Mouse (Mus musculus) frontal cortex, adult 2 months (tissue): ENCODE measurements at regions not wholly inside any gene's neighbourhood (a gene's known extent, or its start where the extent isn't known, plus 50 kb on each side); places are given as distances from the start of the nearest gene placed in this dataset.
A peak's percentile ranks its signal among the peaks of the same experiment; 100 is the strongest.

ENCODE experiments used
- DNase-seq, 2 experiments: peaks; one replicate each; pipeline ENCODE4 v3.0.0; 2022; ENCODE audit warnings: low spot score in 1 of 2; ENCODE audit errors: extremely low spot score in 1 of 2

DNA sequence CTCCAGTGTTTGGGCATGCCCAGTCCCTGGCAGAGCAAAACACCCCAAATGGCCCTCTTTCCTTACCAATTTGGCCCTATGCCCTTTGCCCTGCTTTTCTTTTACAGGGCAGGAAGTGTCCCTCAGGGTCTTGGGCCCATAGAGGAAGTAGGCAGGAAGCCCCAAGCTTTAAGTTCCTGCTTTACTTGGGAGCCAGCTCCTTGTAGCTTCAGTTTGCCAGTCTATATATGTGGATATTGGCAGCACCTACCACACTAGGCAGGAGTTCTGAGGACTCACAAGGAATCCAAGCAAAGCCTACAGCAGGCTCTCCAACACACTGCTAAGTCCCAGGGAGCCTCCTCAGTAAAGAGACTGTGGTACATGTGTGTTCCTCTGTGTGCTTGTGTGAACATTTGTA lies 84.2 kb downstream of the Cstad start:
- no peak for DNase-seq

- DNase-seq: no peak
Observed at GRCm38 (mm10) chr2:30677498-30677897, 82.7 kb downstream of the Cstad start.

GRCm38 (mm10) chr2:30676833-30677459 lies 82.1 kb downstream of the Cstad start:
- DNase-seq: peak; percentile 65 to 81

- peak in 1 of 2 experiments; percentile 51 for DNase-seq
Observed at GRCm38 (mm10) chr2:30676450-30676832, 81.6 kb downstream of the Cstad start.

DNA sequence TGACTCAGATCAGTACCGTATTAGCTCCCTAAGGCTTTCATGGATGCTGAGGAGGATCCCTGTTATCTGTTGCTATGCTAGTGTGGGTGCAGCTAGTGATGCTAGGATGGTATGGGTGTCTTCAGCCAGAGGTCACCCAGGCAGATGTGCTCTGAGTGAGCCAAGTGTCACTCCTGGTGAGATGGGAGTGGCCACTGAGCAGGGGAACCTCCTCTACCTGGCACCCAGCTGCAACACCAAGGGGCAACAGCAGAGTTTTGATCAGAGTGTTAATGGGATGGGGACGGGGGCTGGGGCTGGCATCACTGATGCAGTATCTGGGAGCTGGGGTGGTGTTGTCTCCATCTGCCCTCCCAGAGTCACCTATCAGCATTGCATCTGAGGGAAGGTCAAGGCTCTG lies 81.0 kb downstream of the Cstad start:
- no peak for DNase-seq

GRCm38 (mm10) chr2:30670836-30671586 lies 76.2 kb downstream of the Cstad start:
- no peak for DNase-seq

GRCm38 (mm10) chr2:30667468-30667867 lies 72.6 kb downstream of the Cstad start:
- DNase-seq: no peak

- no peak for DNase-seq
Observed at GRCm38 (mm10) chr2:30661147-30661546, 66.3 kb downstream of the Cstad start.

GRCm38 (mm10) chr2:30660613-30660991 lies 65.8 kb downstream of the Cstad start:
- no peak for DNase-seq

DNA sequence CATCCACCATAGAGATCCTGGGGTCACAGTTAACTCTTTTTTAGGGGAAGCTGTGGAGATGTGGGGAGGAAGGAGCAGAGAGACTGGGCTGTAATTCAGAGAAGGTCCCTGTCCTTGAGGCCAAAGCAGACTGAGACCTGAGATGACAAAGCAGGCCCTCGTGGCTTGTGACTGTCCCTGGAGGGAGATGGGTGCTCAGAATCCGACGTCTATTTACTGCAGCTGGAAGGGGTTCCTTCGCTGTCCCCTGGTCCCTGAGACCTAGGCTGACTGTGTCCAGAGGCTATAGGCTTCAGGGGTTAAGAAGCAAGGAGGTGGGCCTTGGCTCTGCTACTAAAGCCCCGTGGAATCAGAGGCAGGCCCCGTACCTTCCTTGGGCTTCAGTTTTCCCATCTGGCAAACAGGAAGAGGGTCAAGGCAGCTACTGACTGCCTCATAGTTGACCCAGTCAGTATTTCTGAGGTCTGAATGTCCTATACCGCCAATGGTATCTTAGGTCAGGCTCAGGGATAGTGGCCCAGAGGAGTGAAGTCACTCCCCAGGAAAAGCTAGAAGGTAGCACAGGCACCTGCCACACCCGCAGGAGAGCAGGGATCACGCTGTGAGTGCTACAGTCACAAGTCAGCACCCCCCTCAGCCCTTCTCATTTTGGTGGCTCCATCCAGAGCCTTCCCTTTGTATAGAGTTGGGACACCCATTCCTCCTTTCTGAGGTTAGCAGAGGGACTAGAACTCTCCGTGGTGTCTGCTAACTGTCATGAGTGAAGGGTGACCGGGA lies 65.2 kb downstream of the Cstad start:
- DNase-seq: no peak

GRCm38 (mm10) chr2:30658844-30659555 lies 64.2 kb downstream of the Cstad start:
- peak in 1 of 2 experiments; percentile 79 for DNase-seq
